Mouse (Mus musculus): ENCODE results near the gene Gm5737.

- TF ChIP-seq RAD21 (IDR thresholded peaks at IDR 0.05; ENCODE audit: low read depth, low read length), result no peak
- TF ChIP-seq CTCF (IDR thresholded peaks at IDR 0.05 in 2 of 3, conservative IDR thresholded peaks at IDR 0.05 in 1 of 3; ENCODE audit: control insufficient read depth in 1 of 3, insufficient read depth in 1 of 3, low read depth in 2 of 3, low read length in 3 of 3, poor library complexity in 1 of 3, severe bottlenecking in 1 of 3), result no peak
These were observed 32.5 kb downstream of the Gm5737 start for GRCm38 (mm10) chr7:120844689-120845088.

Data from MEL (cell line).